Mouse (Mus musculus): Measurements from ENCODE around the gene D130040H23Rik.

DNA sequence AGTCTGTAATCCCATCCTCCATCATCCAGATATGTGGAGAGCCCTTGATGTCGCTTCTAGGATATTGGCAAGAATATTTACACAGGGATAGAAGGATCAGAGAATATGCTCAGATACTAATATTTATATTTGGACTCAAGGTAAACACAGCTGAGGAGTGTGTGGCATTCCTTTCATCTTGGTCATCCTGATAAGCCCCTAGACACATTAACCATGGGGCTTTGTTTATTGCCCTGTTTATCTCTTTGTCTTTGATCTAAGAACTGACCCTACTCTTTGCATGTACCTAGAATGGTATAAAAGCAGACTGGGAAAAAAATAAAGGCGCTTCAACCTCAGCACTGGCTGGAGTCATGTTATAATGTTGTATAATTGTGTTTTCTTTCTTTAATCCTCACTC lies 28.3 kb upstream of the D130040H23Rik start:
- TF ChIP-seq POLR2A (IDR thresholded peaks at IDR 0.05; ENCODE audit: borderline replicate concordance, low read depth, low read length) = no peak
- TF ChIP-seq CTCF (IDR thresholded peaks at IDR 0.05; ENCODE audit: low read depth, low read length) = no peak

Measured in bone marrow macrophage, adult 2 months (primary cell).